Mouse (Mus musculus) embryonic stem cell, embryonic (primary cell): ENCODE measurements around the gene Slc30a10.

Source experiments
- CTCF ChIA-PET, 4 experiments: fragments of 300-600 bp in 2 of 4; fragments of 350-600 bp in 2 of 4; sonication (Branson Sonifier 250); formaldehyde crosslinking; loops; one replicate each; lab custom pipeline; 2022; ENCODE audit warnings: inconsistent platforms in 2 of 4; lab: Charles Lee
- POLR2A ChIA-PET, 4 experiments: fragments of 300-600 bp in 2 of 4; fragments of 350-600 bp in 2 of 4; sonication (Branson Sonifier 250); formaldehyde crosslinking; loops; one replicate each; lab custom pipeline; 2022; ENCODE audit warnings: antibody characterized with exemption in 4 of 4, inconsistent platforms in 1 of 4; lab: Charles Lee

Gene Slc30a10

GRCm38 (mm10) chr1:185489893-185490292 is 35.2 kb downstream of the Slc30a10 start:
- CTCF ChIA-PET: no interaction called here
- POLR2A ChIA-PET: no interaction called here

- CTCF ChIA-PET: no interaction called here
- POLR2A ChIA-PET: no interaction called here
These were observed 36.0 kb downstream of the Slc30a10 start for GRCm38 (mm10) chr1:185490603-185491002.

- ChIA-PET CTCF (interaction anchor here in 1 of 4 experiments (0.8 kb wide), 1 partner anchor 8 kb away, joined by 4 read pairs; no protein-coding TSS in a partner anchor), POLR2A (interaction anchor here in 2 of 4 experiments (0.8 to 1.2 kb wide), 3 partner anchors 14 to 39 kb away, joined by 3 read pairs; partner anchors contain the start of gene Slc30a10 (in 2 of the 2))
These were observed 38.9 kb downstream of the Slc30a10 start for GRCm38 (mm10) chr1:185493439-185494034.

- ChIA-PET CTCF (interaction anchor here in 1 of 4 experiments (0.6 kb wide), 2 partner anchors 96 to 1252 kb away, joined by 5 to 7 read pairs; no protein-coding TSS in a partner anchor), POLR2A (no interaction called here)
These were observed 42.3 kb downstream of the Slc30a10 start for GRCm38 (mm10) chr1:185496791-185497460.

- ChIA-PET CTCF (interaction anchor here in 2 of 4 experiments (0.6 to 1.8 kb wide), 3 partner anchors 13 to 50 kb away, joined by 3 to 5 read pairs (median 4); no protein-coding TSS in a partner anchor), POLR2A (interaction anchor here in 1 of 4 experiments (0.7 to 1.2 kb wide), 4 partner anchors 21 to 1098 kb away, joined by 3 to 5 read pairs (median 4); partner anchors contain the start of gene Slc30a10)
These were observed 46.0 kb downstream of the Slc30a10 start for GRCm38 (mm10) chr1:185500602-185501001.

- CTCF ChIA-PET: interaction anchor here (0.6 to 1.8 kb wide), 19 partner anchors 8 to 1021 kb away, joined by 3 to 5 read pairs (median 3); no protein-coding TSS in a partner anchor
- POLR2A ChIA-PET: interaction anchor here in 2 of 4 experiments (1.2 to 1.7 kb wide), 3 partner anchors 23 to 116 kb away, joined by 3 to 4 read pairs (median 4); no protein-coding TSS in a partner anchor
These were observed 47.2 kb downstream of the Slc30a10 start for GRCm38 (mm10) chr1:185501801-185502340.

- POLR2A ChIA-PET: interaction anchor here in 1 of 4 experiments (0.7 to 1.7 kb wide), 2 partner anchors 117 to 1204 kb away, joined by 4 read pairs; no protein-coding TSS in a partner anchor
- CTCF ChIA-PET: interaction anchor here in 1 of 4 experiments (1.3 to 1.7 kb wide), 2 partner anchors 77 to 93 kb away, joined by 3 to 5 read pairs; no protein-coding TSS in a partner anchor
These were observed 47.9 kb downstream of the Slc30a10 start for GRCm38 (mm10) chr1:185502550-185502949.

GRCm38 (mm10) chr1:185509042-185509441 is 54.4 kb downstream of the Slc30a10 start:
- CTCF ChIA-PET: interaction anchor here in 1 of 4 experiments (0.6 kb wide), 1 partner anchor 1281 kb away, joined by 3 read pairs; no protein-coding TSS in a partner anchor
- POLR2A ChIA-PET: interaction anchor here in 1 of 4 experiments (0.7 kb wide), 1 partner anchor 23 kb away, joined by 6 read pairs; no protein-coding TSS in a partner anchor

GRCm38 (mm10) chr1:185511306-185511705 is 56.7 kb downstream of the Slc30a10 start:
- CTCF ChIA-PET: no interaction called here

GRCm38 (mm10) chr1:185515526-185515979 is 60.9 kb downstream of the Slc30a10 start:
- ChIA-PET POLR2A (interaction anchor here in 2 of 4 experiments (0.6 to 1.2 kb wide), 3 partner anchors 17 to 312 kb away, joined by 3 to 6 read pairs (median 4); partner anchors contain the start of gene Rab3gap2 (in 1 of the 2)), CTCF (interaction anchor here (0.6 to 1.5 kb wide), 10 partner anchors 14 to 125 kb away, joined by 3 to 14 read pairs (median 4); partner anchors contain the start of gene Slc30a10 (in 1 of the 4))

More at GRCm38 (mm10) chr1:185511306-185511705, 56.7 kb downstream of the Slc30a10 start:
- POLR2A ChIA-PET: interaction anchor here in 1 of 4 experiments (1.4 kb wide), 1 partner anchor 22 kb away, joined by 3 read pairs; no protein-coding TSS in a partner anchor

- ChIA-PET POLR2A (interaction anchor here in 1 of 4 experiments (0.6 to 1.2 kb wide), 3 partner anchors 17 to 128 kb away, joined by 3 to 6 read pairs (median 4); no protein-coding TSS in a partner anchor), CTCF (interaction anchor here (0.6 to 1.5 kb wide), 5 partner anchors 15 to 126 kb away, joined by 3 to 7 read pairs (median 3); no protein-coding TSS in a partner anchor)
These were observed 61.4 kb downstream of the Slc30a10 start for GRCm38 (mm10) chr1:185516041-185516440.

GRCm38 (mm10) chr1:185517566-185517965 is 62.9 kb downstream of the Slc30a10 start:
- ChIA-PET POLR2A (interaction anchor here in 2 of 4 experiments (0.7 to 1.1 kb wide), 2 partner anchors 87 to 323 kb away, joined by 3 to 4 read pairs; no protein-coding TSS in a partner anchor), CTCF (interaction anchor here (0.5 to 1.5 kb wide), 29 partner anchors 9 to 700 kb away, joined by 3 to 5 read pairs (median 3); partner anchors contain the start of genes Bpnt1 (in 1 of the 4), Iars2 (in 1 of the 4) and Slc30a10 (in 1 of the 4))
